20 mouse cellular contexts compared by ENCODE assay signal in genomic region chr1:191816596-191816995, GRCm38 (mm10). TPM values are rescaled to one million over a fixed set of nuclear protein-coding genes. Genes with fewer than 3 reads are reported as not detected.
DNase-seq lines count a peak whose midpoint lies in the region; ATAC-seq and TF ChIP-seq lines count a peak whose summit lies in the region.
"Had no signal": no experiment of that assay in that cellular context is flagged by ENCODE, and none has a peak within 500 bp of the region (broad histone marks: within the 10 kb centered on the region; RNA-seq: fewer than 3 reads in every experiment).

No protein-coding gene starts in this region.

- WGBS in forebrain, embryonic 15.5 days = 60% methylated on average over 3 of the region's 3 CpGs
- WGBS in forebrain, embryonic 13.5 days = 81% methylated on average over 3 of the region's 3 CpGs

- intact Hi-C loops in left cerebral cortex, postnatal 4 days (cut with DNase I) = loop anchor here (10.0 kb wide), 1 partner anchor 92 kb away; no protein-coding TSS in a partner anchor
- intact Hi-C loops in left cerebral cortex, adult 2 months (cut with DNase I) = loop anchor here (2.0 to 10.0 kb wide), 2 partner anchors 422 to 500 kb away; no protein-coding TSS in a partner anchor

- no peak overlapping the region for H3K9ac ChIP-seq in forebrain, embryonic 15.5 days (replicated peaks)
- H3K9ac ChIP-seq in forebrain, embryonic 13.5 days = no peak overlapping the region; the same call in 1 of the 2 replicates
- H3K9ac ChIP-seq: embryonic facial prominence, embryonic 12.5 days; heart, embryonic 13.5 days had no signal

- no peak for TF ChIP-seq CTCF in left cerebral cortex, adult 2 months (IDR thresholded peaks at IDR 0.05)

- H3K4me2 ChIP-seq in forebrain, embryonic 15.5 days (replicated peaks) = no peak overlapping the region
- no peak overlapping the region for H3K4me2 ChIP-seq in forebrain, embryonic 13.5 days
- H3K4me2 ChIP-seq: embryonic facial prominence, embryonic 12.5 days; heart, embryonic 13.5 days had no signal

- DNase-seq in cerebellum, adult 18-20 months = peak; percentile 26 to 44
- DNase-seq in cerebellum, adult 9-10 months = no peak
- DNase-seq in cerebellum, postnatal 25 days = peak; percentile 49 to 65
- DNase-seq in cerebellum, adult 11 months = no peak
- peak; percentile 63 for DNase-seq in left cerebral cortex, postnatal 4 days
- no peak for DNase-seq in left cerebral cortex, adult 2 months (ENCODE audit: extremely low spot score in 1 of 2, low spot score in 2 of 2)
- DNase-seq: adrenal gland, postnatal 10 days; B cell, adult 2 months; gastrocnemius, postnatal 36 days; heart, adult 11 months; heart, postnatal 36 days; kidney, adult 11 months; kidney, adult 9 months had no signal

- no peaks in the 10 kb centered on the region for H3K36me3 ChIP-seq in forebrain, embryonic 15.5 days
- H3K36me3 ChIP-seq in forebrain, embryonic 13.5 days (ENCODE audit: poor library complexity, severe bottlenecking) = no peaks in the 10 kb centered on the region
- H3K36me3 ChIP-seq: embryonic facial prominence, embryonic 12.5 days; G1E; heart, embryonic 13.5 days had no signal

- no peaks in the 10 kb centered on the region for H3K9me3 ChIP-seq in forebrain, embryonic 15.5 days
- H3K9me3 ChIP-seq in forebrain, embryonic 13.5 days (replicated peaks) = no peaks in the 10 kb centered on the region
- H3K9me3 ChIP-seq: embryonic facial prominence, embryonic 12.5 days; G1E; heart, embryonic 13.5 days had no signal

- no peak overlapping the region for H3K4me3 ChIP-seq in forebrain, embryonic 15.5 days
- H3K4me3 ChIP-seq in forebrain, embryonic 13.5 days = no peak overlapping the region
- H3K4me3 ChIP-seq in left cerebral cortex, adult 2 months = no peak overlapping the region
- H3K4me3 ChIP-seq: embryonic facial prominence, embryonic 12.5 days; heart, embryonic 13.5 days had no signal

- ATAC-seq in forebrain, embryonic 15.5 days (replicated peaks) = no peak
- ATAC-seq in forebrain, embryonic 13.5 days = no peak
- ATAC-seq: CD4-positive, CD25-positive, alpha-beta regulatory T cell, adult 4 months; hindbrain, embryonic 16.5 days had no signal

- 0 out of 2 replicates have a peak overlapping the region, but pooled peaks have one; percentile 5 for H3K27ac ChIP-seq in forebrain, embryonic 15.5 days (replicated peaks)
- H3K27ac ChIP-seq in forebrain, embryonic 13.5 days = no peak overlapping the region
- no peak overlapping the region for H3K27ac ChIP-seq in left cerebral cortex, adult 2 months
- H3K27ac ChIP-seq: embryonic facial prominence, embryonic 12.5 days; heart, embryonic 13.5 days had no signal

- no peaks in the 10 kb centered on the region for H3K27me3 ChIP-seq in forebrain, embryonic 15.5 days
- H3K27me3 ChIP-seq in forebrain, embryonic 13.5 days = no peaks in the 10 kb centered on the region
- H3K27me3 ChIP-seq: embryonic facial prominence, embryonic 12.5 days; heart, embryonic 13.5 days had no signal

- H3K4me1 ChIP-seq in forebrain, embryonic 15.5 days = peaks cover 7% of the 10 kb centered on the region
- peaks cover 4% of the 10 kb centered on the region for H3K4me1 ChIP-seq in forebrain, embryonic 13.5 days

RNA-seq across cellular contexts. Expression of gene Nek2, which starts 4.6 kb away (rescaled TPM):
- polyA plus RNA-seq in forebrain, embryonic 15.5 days (2015; fragmentation: Nextera tagmentation; extraction: Ambion mirVana) = 21.2 and 22.4 TPM in 2 replicates
- polyA plus RNA-seq in forebrain, embryonic 13.5 days (2015; fragmentation: Nextera tagmentation; extraction: Ambion mirVana) = 37.2 and 42.5 TPM in 2 replicates
- 1 to 10 TPM; 4.8 to 6.1 TPM for total RNA-seq in left cerebral cortex, postnatal 4 days (2021)
- 1 to 10 TPM; 1.2 to 1.3 TPM for total RNA-seq in left cerebral cortex, adult 2 months (2021)

Comparison
In these comparisons a context has a peak if more than half of its experiments do, and no peak if none do; other contexts are left out.
1. DNase-seq: peak in cerebellum, adult 18-20 months (2 of 2), cerebellum, postnatal 25 days (2 of 2) and left cerebral cortex, postnatal 4 days (single experiment); none in cerebellum, adult 9-10 months (single experiment), cerebellum, adult 11 months (single experiment) and left cerebral cortex, adult 2 months (0 of 2).